Mouse (Mus musculus): ENCODE data around the gene Tas2r124. TPM values are rescaled to one million over a fixed set of nuclear protein-coding genes. Genes with fewer than 3 reads are reported as not detected.

Gene Tas2r124
- not detected in 2 replicates for polyA plus RNA-seq (2015; fragmentation: Nextera tagmentation; extraction: Ambion mirVana)

GRCm38 (mm10) chr6:132754430-132754829 lies at the start of gene Tas2r124:
TSS of gene Tas2r124 (plus strand) at chr6:132754730.
- Histone ChIP-seq H3K9ac (ENCODE audit: low read depth, low read length) (no peak within 1 kb of the TSS), H3K36me3 (ENCODE audit: control insufficient read depth, insufficient read depth) (no peaks in the 10 kb centered on the region), H3K4me1 (replicated peaks; ENCODE audit: control insufficient read depth, insufficient read depth, low read length) (no peaks in the 10 kb centered on the region), H3K4me3 (ENCODE audit: low read depth, low read length) (no peak within 1 kb of the TSS), H3K27ac (ENCODE audit: low read depth, low read length) (no peak within 1 kb of the TSS), H3K9me3 (ENCODE audit: control insufficient read depth) (no peaks in the 10 kb centered on the region), H3K27me3 (replicated peaks; ENCODE audit: control insufficient read depth, insufficient read depth, low read length) (no peaks in the 10 kb centered on the region), H3K4me2 (replicated peaks; ENCODE audit: low read depth) (no peak within 1 kb of the TSS)
- ATAC-seq, result no peak
- 74% methylated on average over 1 of the region's 1 CpGs for WGBS
- no peak for TF ChIP-seq CTCF (IDR thresholded peaks at IDR 0.05; ENCODE audit: low read depth)

DNA sequence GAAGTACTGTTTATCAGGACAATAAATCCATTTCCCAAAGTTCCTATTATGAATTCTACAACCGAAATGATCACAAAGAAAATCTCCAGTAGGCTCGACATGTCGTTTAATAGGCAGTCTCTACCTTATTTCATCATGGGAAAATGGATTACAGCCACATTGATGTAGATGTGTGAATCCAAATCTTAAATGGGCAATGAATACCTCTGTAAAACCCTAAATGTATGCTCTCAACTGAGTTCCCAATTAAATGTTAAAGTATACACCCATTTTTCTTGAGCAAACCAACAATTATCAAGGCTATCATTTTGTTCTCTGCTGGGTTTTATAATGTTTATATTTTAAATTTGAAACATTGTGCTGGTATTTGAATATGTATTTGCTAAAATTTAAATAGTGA lies 42.7 kb upstream of the Tas2r124 start, which contains the start of gene Tas2r122:
Gene Tas2r122 (minus strand): TSS at position 101 of the 400 bp plus-strand sequence.
- no peaks in the 10 kb centered on the region for H3K9me3 ChIP-seq (ENCODE audit: control insufficient read depth)
- no peaks in the 10 kb centered on the region for H3K27me3 ChIP-seq (replicated peaks; ENCODE audit: control insufficient read depth, insufficient read depth, low read length)
- no peaks in the 10 kb centered on the region for H3K4me1 ChIP-seq (replicated peaks; ENCODE audit: control insufficient read depth, insufficient read depth, low read length)
- no peak within 1 kb of the TSS for H3K4me2 ChIP-seq (replicated peaks; ENCODE audit: low read depth)
- no peak within 1 kb of the TSS for H3K4me3 ChIP-seq (ENCODE audit: low read depth, low read length)
- H3K36me3 ChIP-seq (ENCODE audit: control insufficient read depth, insufficient read depth), result no peaks in the 10 kb centered on the region
- ATAC-seq, result no peak
- no peak for TF ChIP-seq CTCF (IDR thresholded peaks at IDR 0.05; ENCODE audit: low read depth)
- WGBS, result 78% methylated on average over 3 of the region's 3 CpGs
- H3K9ac ChIP-seq (ENCODE audit: low read depth, low read length), result no peak within 1 kb of the TSS
- H3K27ac ChIP-seq (ENCODE audit: low read depth, low read length), result no peak within 1 kb of the TSS

GRCm38 (mm10) chr6:132737935-132738334 lies 16.6 kb upstream of the Tas2r124 start, which contains the start of gene Tas2r115:
TSS of gene Tas2r115 (minus strand) at chr6:132738035.
- no peak for TF ChIP-seq CTCF (IDR thresholded peaks at IDR 0.05; ENCODE audit: low read depth)
- ATAC-seq, result no peak
- H3K4me1 ChIP-seq (replicated peaks; ENCODE audit: control insufficient read depth, insufficient read depth, low read length), result no peaks in the 10 kb centered on the region
- no peaks in the 10 kb centered on the region for H3K9me3 ChIP-seq (ENCODE audit: control insufficient read depth)
- no peak within 1 kb of the TSS for H3K4me3 ChIP-seq (ENCODE audit: low read depth, low read length)
- no peak within 1 kb of the TSS for H3K4me2 ChIP-seq (replicated peaks; ENCODE audit: low read depth)
- no peaks in the 10 kb centered on the region for H3K36me3 ChIP-seq (ENCODE audit: control insufficient read depth, insufficient read depth)
- no peak within 1 kb of the TSS for H3K9ac ChIP-seq (ENCODE audit: low read depth, low read length)
- no peaks in the 10 kb centered on the region for H3K27me3 ChIP-seq (replicated peaks; ENCODE audit: control insufficient read depth, insufficient read depth, low read length)
- 59% methylated on average over 2 of the region's 2 CpGs for WGBS
- no peak within 1 kb of the TSS for H3K27ac ChIP-seq (ENCODE audit: low read depth, low read length)

- no peak for ATAC-seq
- Histone ChIP-seq H3K9me3 (ENCODE audit: control insufficient read depth) (no peaks in the 10 kb centered on the region), H3K27me3 (replicated peaks; ENCODE audit: control insufficient read depth, insufficient read depth, low read length) (no peaks in the 10 kb centered on the region), H3K4me2 (replicated peaks; ENCODE audit: low read depth) (no peak overlapping the region), H3K36me3 (ENCODE audit: control insufficient read depth, insufficient read depth) (no peaks in the 10 kb centered on the region), H3K27ac (ENCODE audit: low read depth, low read length) (no peak overlapping the region), H3K4me1 (replicated peaks; ENCODE audit: control insufficient read depth, insufficient read depth, low read length) (no peaks in the 10 kb centered on the region), H3K4me3 (ENCODE audit: low read depth, low read length) (no peak overlapping the region), H3K9ac (ENCODE audit: low read depth, low read length) (no peak overlapping the region)
- no peak for TF ChIP-seq CTCF (IDR thresholded peaks at IDR 0.05; ENCODE audit: low read depth)
- 77% methylated on average over 2 of the region's 2 CpGs for WGBS
Measured at GRCm38 (mm10) chr6:132750206-132750605, 4.3 kb upstream of the Tas2r124 start.

DNA sequence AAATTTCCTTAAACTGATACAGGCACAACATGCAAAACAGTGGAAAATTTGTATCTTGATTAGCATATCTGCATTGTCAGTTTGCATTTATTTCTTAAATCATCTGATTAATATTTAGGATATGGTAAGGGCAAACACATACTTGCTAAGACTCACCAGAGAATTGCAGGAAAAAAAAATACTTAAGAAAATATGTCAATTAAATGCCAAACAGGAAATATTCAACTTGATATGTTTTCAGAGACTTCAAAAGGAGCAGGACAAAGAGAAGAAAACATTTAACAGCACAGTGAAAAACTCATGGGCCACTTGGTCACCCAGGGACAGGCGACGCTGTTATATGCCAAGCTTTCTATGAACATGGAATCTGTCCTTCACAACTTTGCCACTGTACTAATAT lies 7.3 kb downstream of the Tas2r124 start, which contains the start of gene Tas2r102:
Gene Tas2r102 (plus strand): TSS at position 301 of the 400 bp plus-strand sequence.
- no peaks in the 10 kb centered on the region for H3K27me3 ChIP-seq (replicated peaks; ENCODE audit: control insufficient read depth, insufficient read depth, low read length)
- no peak within 1 kb of the TSS for H3K4me2 ChIP-seq (replicated peaks; ENCODE audit: low read depth)
- WGBS, result 95% methylated on average over 2 of the region's 2 CpGs
- no peak for ATAC-seq
- H3K4me3 ChIP-seq (ENCODE audit: low read depth, low read length), result no peak within 1 kb of the TSS
- H3K36me3 ChIP-seq (ENCODE audit: control insufficient read depth, insufficient read depth), result no peaks in the 10 kb centered on the region
- H3K9me3 ChIP-seq (ENCODE audit: control insufficient read depth), result no peaks in the 10 kb centered on the region
- no peak for TF ChIP-seq CTCF (IDR thresholded peaks at IDR 0.05; ENCODE audit: low read depth)
- H3K27ac ChIP-seq (ENCODE audit: low read depth, low read length), result no peak within 1 kb of the TSS
- H3K9ac ChIP-seq (ENCODE audit: low read depth, low read length), result no peak within 1 kb of the TSS
- H3K4me1 ChIP-seq (replicated peaks; ENCODE audit: control insufficient read depth, insufficient read depth, low read length), result no peaks in the 10 kb centered on the region

- Histone ChIP-seq H3K9me3 (ENCODE audit: control insufficient read depth) (no peaks in the 10 kb centered on the region), H3K4me3 (ENCODE audit: low read depth, low read length) (no peak within 1 kb of the TSS), H3K27ac (ENCODE audit: low read depth, low read length) (no peak within 1 kb of the TSS), H3K9ac (ENCODE audit: low read depth, low read length) (no peak within 1 kb of the TSS), H3K4me2 (replicated peaks; ENCODE audit: low read depth) (no peak within 1 kb of the TSS), H3K27me3 (replicated peaks; ENCODE audit: control insufficient read depth, insufficient read depth, low read length) (no peaks in the 10 kb centered on the region), H3K4me1 (replicated peaks; ENCODE audit: control insufficient read depth, insufficient read depth, low read length) (no peaks in the 10 kb centered on the region), H3K36me3 (ENCODE audit: control insufficient read depth, insufficient read depth) (no peaks in the 10 kb centered on the region)
- no peak for ATAC-seq
- TF ChIP-seq CTCF (IDR thresholded peaks at IDR 0.05; ENCODE audit: low read depth), result no peak
Measured at GRCm38 (mm10) chr6:132778062-132778461, 23.5 kb downstream of the Tas2r124 start, which contains the start of gene Tas2r136. TSS of gene Tas2r136 (minus strand) at chr6:132778162.

DNA sequence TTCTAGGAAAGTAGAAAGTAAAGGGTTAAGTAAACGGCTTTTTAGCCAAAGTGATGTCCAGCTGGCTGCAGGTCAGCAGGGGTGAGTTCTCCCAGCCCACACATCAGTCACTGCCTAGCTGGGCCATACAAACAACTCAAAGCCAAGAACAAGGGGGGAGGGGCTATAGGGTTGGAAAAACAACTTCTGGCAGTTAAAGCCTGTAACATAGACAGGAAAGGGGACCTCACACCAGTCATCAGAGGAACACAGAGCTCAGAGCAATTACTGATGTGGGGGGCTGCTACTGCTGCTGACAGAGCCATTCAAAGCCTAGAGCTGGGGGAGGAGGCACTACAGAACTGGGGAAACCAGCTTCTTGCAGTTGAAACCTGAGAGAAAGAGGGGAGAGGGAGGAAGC lies 40.9 kb downstream of the Tas2r124 start:
- Histone ChIP-seq H3K36me3 (ENCODE audit: control insufficient read depth, insufficient read depth) (no peaks in the 10 kb centered on the region), H3K27me3 (replicated peaks; ENCODE audit: control insufficient read depth, insufficient read depth, low read length) (no peaks in the 10 kb centered on the region), H3K4me2 (replicated peaks; ENCODE audit: low read depth) (no peak overlapping the region), H3K9ac (ENCODE audit: low read depth, low read length) (no peak overlapping the region), H3K9me3 (ENCODE audit: control insufficient read depth) (peaks cover 3% of the 10 kb centered on the region; the same call in 1 of the 2 replicates), H3K4me1 (replicated peaks; ENCODE audit: control insufficient read depth, insufficient read depth, low read length) (no peaks in the 10 kb centered on the region), H3K27ac (ENCODE audit: low read depth, low read length) (no peak overlapping the region), H3K4me3 (ENCODE audit: low read depth, low read length) (no peak overlapping the region)
- ATAC-seq, result no peak
- WGBS, result 39% methylated on average over 1 of the region's 1 CpGs
- TF ChIP-seq CTCF (IDR thresholded peaks at IDR 0.05; ENCODE audit: low read depth), result no peak
